Mouse (Mus musculus) intestine, embryonic 14.5 days (tissue): ENCODE measurements around the gene Stpg1. TPM values are rescaled to one million over a fixed set of nuclear protein-coding genes. Genes with fewer than 3 reads are reported as not detected.

Experiments used
- ATAC-seq: fragments of 200-750 bp; cut with Nextera tagmentation; replicated peaks from 2 replicates; pipeline ENCODE4 v1.8.0; 2017; ENCODE audit warnings: low read depth, moderate number of reproducible peaks, moderate TSS enrichment, moderate library complexity; ENCODE audit not compliant: low FRiP score, low TSS enrichment
- DNase-seq: peaks from one replicate; pipeline ENCODE4 v3.0.0-alpha.2; 2018; ENCODE audit warnings: low spot score
- H3K27ac ChIP-seq: fragments of 300-500 bp; sonication (generic); 2 replicates; pipeline ENCODE4 v1.5.1; 2014; ENCODE audit warnings: low read depth, mild to moderate bottlenecking, control low read depth
- H3K27me3 ChIP-seq: fragments of 300-500 bp; sonication (generic); replicated peaks from 2 replicates; pipeline ENCODE4 v1.6.1; 2014; ENCODE audit warnings: low read length, control low read depth; ENCODE audit not compliant: control insufficient read depth, insufficient read depth
- H3K36me3 ChIP-seq: fragments of 300-500 bp; sonication (generic); 2 replicates; pipeline ENCODE4 v1.6.1; 2014; ENCODE audit warnings: low read length, control low read depth; ENCODE audit not compliant: control insufficient read depth, insufficient read depth
- H3K4me1 ChIP-seq: fragments of 300-500 bp; sonication (generic); replicated peaks from 2 replicates; pipeline ENCODE4 v1.6.1; 2014; ENCODE audit warnings: low read length, control low read depth, mixed read lengths; ENCODE audit not compliant: control insufficient read depth, insufficient read depth
- H3K4me2 ChIP-seq: fragments of 300-500 bp; sonication (generic); 2 replicates; pipeline ENCODE4 v1.6.1; 2014; ENCODE audit warnings: low read length
- H3K4me3 ChIP-seq: fragments of 300-500 bp; sonication (generic); 2 replicates; pipeline ENCODE4 v1.5.1; 2014; ENCODE audit warnings: low read depth, low read length, control low read depth, mixed read lengths
- H3K9ac ChIP-seq: fragments of 300-500 bp; sonication (generic); 2 replicates; pipeline ENCODE4 v1.6.1; 2014; ENCODE audit warnings: mild to moderate bottlenecking, low read length
- H3K9me3 ChIP-seq: fragments of 300-500 bp; sonication (generic); 2 replicates; pipeline ENCODE4 v1.6.1; 2016; ENCODE audit warnings: low read length, control low read depth; ENCODE audit not compliant: control insufficient read depth
- WGBS: fragments of 180-500 bp; shearing (Covaris S2); extraction: QIAGEN DNeasy Blood & Tissue Kit; methylation state at CpG from one replicate; pipeline ENCODE4 v1.1.7; 2014; 5-methylcytosine and 5-hydroxymethylcytosine counted together
- polyA plus RNA-seq: library from polyadenylated mRNA; unstranded; fragments of >200 nt; fragmentation: Nextera tagmentation; extraction: Ambion mirVana; gene quantifications from 2 replicates; pipeline ENCODE4 v1.2.1, GENCODE M21; 2014

The Stpg1 gene
- polyA plus RNA-seq, 1 experiment from 2014 or later: 0.42 TPM

DNA sequence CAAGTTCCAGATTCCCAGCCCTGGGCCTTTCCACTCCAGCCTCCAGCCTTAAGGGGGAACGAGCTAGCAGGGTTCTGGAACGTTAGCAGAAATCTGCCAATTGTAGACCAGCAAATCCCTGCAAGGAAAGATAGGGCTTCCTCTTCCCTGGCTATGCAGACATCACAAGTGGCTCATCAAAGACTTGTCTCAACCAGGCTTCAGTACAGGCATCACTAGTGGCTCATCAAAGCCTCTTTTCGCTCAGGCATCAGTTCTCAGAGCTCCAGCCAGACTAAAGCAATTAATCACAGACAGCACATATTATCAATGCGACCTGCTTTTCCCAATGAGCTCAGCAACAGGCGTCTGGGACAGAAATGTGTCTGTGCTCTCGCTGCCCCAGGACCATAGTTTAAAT, 38.4 kb downstream of the Stpg1 start:
- Histone ChIP-seq H3K9ac (no peak overlapping the region), H3K4me2 (no peak overlapping the region), H3K36me3 (no peaks in the 10 kb centered on the region), H3K9me3 (peaks cover 7% of the 10 kb centered on the region; the same call in 1 of the 2 replicates), H3K4me3 (no peak overlapping the region), H3K27me3 (no peaks in the 10 kb centered on the region), H3K27ac (no peak overlapping the region), H3K4me1 (no peaks in the 10 kb centered on the region)
- 69% methylated on average over 6 of the region's 6 CpGs for WGBS
- DNase-seq: no peak
- no peak for ATAC-seq

DNA sequence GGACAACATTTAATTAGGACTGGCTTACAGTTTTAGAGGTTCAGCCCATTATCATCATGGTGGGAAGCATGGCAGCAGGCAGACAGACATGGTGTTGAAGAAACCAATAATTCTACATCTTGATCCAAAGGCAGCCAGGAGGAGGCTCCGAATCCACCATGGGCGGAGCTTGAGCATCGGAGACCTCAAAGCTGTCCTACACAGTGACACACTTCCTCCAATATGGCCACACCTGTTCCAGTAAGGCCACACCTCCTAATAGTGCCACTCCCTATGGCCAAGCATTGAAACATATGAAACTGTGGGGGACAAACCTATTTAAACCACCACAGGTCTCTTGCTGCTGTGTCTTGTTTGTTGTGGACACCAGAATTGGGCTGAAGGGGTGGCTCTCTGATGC, 40.4 kb downstream of the Stpg1 start:
- Histone ChIP-seq H3K9me3 (peaks cover 7% of the 10 kb centered on the region; the same call in 1 of the 2 replicates), H3K4me2 (no peak overlapping the region), H3K27ac (no peak overlapping the region), H3K4me1 (no peaks in the 10 kb centered on the region), H3K36me3 (no peaks in the 10 kb centered on the region), H3K4me3 (no peak overlapping the region), H3K27me3 (no peaks in the 10 kb centered on the region), H3K9ac (no peak overlapping the region)
- no peak for ATAC-seq
- WGBS: 98% methylated on average over 3 of the region's 3 CpGs
- DNase-seq: no peak

DNA sequence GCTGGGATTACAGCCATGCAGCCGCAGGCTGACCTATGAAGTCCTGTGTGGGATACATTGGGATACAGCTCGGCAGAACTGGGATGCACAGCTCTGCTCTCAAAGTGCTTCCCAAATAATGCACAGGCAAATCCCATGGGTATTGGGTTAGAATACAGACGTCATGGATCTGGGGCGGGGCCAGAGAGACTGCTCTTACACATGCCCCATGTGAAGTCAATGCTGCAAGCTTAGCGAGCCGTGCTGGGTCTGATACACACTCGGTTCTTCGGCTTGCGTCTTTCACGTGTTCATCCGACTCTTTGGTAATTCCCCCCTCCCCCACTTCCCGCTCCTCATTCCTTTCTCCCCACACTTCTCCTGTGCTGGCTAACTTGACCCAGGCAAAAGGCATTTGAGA, 44.5 kb downstream of the Stpg1 start:
- no peak for DNase-seq
- 80% methylated on average over 12 of the region's 12 CpGs for WGBS
- no peaks in the 10 kb centered on the region for H3K27me3 ChIP-seq
- no peak overlapping the region for H3K27ac ChIP-seq
- H3K36me3 ChIP-seq: no peaks in the 10 kb centered on the region
- no peak overlapping the region for H3K9ac ChIP-seq
- H3K9me3 ChIP-seq: no peaks in the 10 kb centered on the region
- ATAC-seq: no peak
- no peak overlapping the region for H3K4me3 ChIP-seq
- no peak overlapping the region for H3K4me2 ChIP-seq
- no peaks in the 10 kb centered on the region for H3K4me1 ChIP-seq

DNA sequence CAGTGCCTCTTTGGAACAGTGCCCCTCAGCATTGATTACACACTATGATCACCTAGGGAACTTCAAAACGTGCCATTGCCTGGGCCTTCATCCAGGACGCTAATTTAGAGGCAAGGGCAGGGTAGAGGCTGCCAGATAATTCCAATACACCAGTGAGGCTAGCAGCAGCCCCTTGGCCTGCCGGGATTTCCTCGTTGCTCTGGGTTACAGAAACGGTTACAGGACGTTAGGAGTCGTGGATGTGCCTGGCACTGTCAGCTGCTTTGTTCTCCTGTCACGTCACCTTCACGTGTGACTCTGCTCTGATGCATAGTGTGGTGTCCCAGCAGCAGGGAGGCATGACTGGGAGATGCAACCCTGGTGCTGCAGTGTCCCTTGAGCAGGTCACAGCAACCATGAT, 45.5 kb downstream of the Stpg1 start:
- H3K9me3 ChIP-seq: no peaks in the 10 kb centered on the region
- no peaks in the 10 kb centered on the region for H3K36me3 ChIP-seq
- ATAC-seq: no peak
- H3K27me3 ChIP-seq: no peaks in the 10 kb centered on the region
- 73% methylated on average over 9 of the region's 9 CpGs for WGBS
- no peak for DNase-seq
- no peak overlapping the region for H3K9ac ChIP-seq
- no peak overlapping the region for H3K27ac ChIP-seq
- no peak overlapping the region for H3K4me3 ChIP-seq
- peaks cover 2% of the 10 kb centered on the region; the same call in 1 of the 2 replicates for H3K4me1 ChIP-seq
- H3K4me2 ChIP-seq: no peak overlapping the region

DNA sequence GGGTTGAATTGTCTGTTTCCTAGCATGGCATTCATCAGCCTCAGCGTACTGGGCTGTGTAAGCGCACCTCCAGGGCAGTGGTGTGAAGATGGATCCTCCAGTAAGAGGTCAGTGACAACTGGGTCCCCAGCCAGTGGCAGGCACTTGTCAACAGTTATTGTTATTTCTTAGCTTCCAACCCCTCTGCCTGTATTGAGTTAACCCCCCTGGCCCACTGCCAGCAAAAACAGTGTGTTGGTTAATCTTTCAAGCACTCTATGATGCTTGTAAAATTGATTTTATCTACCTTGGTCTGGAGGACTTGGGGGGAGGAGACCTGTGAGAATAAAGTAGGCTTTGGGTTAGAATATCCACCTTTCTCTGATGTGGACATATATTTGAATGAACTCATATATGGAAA, 49.7 kb downstream of the Stpg1 start:
- no peak overlapping the region for H3K4me2 ChIP-seq
- peaks cover 36% of the 10 kb centered on the region for H3K4me1 ChIP-seq
- 66% methylated on average over 2 of the region's 2 CpGs for whole genome bisulfite sequencing
- no peaks in the 10 kb centered on the region for H3K27me3 ChIP-seq
- no peaks in the 10 kb centered on the region for H3K9me3 ChIP-seq
- H3K4me3 ChIP-seq: no peak overlapping the region
- no peak overlapping the region for H3K9ac ChIP-seq
- ATAC-seq (no peak), DNase-seq (no peak)
- H3K27ac ChIP-seq: no peak overlapping the region
- no peaks in the 10 kb centered on the region for H3K36me3 ChIP-seq

DNA sequence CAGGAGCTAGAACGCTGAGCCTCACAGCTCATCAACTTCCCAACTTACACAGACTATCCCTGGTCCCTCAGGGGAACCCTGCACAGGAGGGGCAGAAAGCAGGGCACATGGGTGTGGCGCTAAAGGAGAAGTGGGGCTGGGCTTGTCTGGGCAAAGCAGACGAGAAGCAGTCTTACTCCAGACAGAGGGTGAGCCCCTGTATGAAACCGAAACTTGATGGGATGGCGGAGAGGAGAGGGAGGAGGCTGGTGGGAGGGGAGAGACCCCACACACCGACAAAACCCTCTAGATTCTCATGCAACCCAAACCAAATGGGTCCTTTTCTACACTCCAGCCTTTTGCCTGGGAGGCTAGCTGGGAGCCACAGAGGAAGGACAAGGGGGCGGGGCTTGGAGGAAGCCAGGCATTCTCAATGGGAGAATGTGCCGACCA, 50.5 kb downstream of the Stpg1 start:
- DNase-seq: no peak
- WGBS: 19% methylated on average over 8 of the region's 8 CpGs
- H3K9me3 ChIP-seq: no peaks in the 10 kb centered on the region
- H3K4me2 ChIP-seq: peak overlapping the region; percentile 47
- ATAC-seq: no peak
- no peak overlapping the region for H3K9ac ChIP-seq
- H3K27ac ChIP-seq: no peak overlapping the region
- peak overlapping the region; percentile 6; the same call in 1 of the 2 replicates for H3K4me3 ChIP-seq
- H3K36me3 ChIP-seq: no peaks in the 10 kb centered on the region
- H3K27me3 ChIP-seq: no peaks in the 10 kb centered on the region
- H3K4me1 ChIP-seq: peaks cover 43% of the 10 kb centered on the region

DNA sequence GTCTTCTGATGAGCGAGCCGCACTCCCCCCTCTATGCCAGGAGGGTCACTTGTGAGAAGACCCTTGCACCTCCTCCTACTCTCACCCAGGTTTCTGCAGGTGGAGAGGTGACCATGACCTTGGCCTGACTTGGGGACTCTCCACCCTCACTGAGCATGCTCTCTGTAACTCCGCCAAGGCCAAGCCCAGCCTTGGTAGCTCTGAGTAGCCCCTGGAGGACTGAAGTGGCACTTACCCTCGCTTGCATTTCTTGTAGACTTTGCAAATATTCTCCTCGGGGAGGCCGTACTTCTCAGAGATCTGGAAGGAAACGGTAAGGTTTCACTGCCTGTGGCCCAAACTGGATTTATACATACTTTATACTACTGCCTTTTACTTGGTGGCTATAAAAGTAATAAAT, 51.4 kb downstream of the Stpg1 start:
- Histone ChIP-seq H3K9me3 (no peaks in the 10 kb centered on the region), H3K4me1 (peaks cover 43% of the 10 kb centered on the region), H3K27ac (no peak overlapping the region), H3K36me3 (no peaks in the 10 kb centered on the region), H3K4me2 (no peak overlapping the region), H3K9ac (no peak overlapping the region), H3K27me3 (no peaks in the 10 kb centered on the region), H3K4me3 (no peak overlapping the region)
- ATAC-seq (no peak), DNase-seq (no peak)
- 81% methylated on average over 7 of the region's 7 CpGs for WGBS

DNA sequence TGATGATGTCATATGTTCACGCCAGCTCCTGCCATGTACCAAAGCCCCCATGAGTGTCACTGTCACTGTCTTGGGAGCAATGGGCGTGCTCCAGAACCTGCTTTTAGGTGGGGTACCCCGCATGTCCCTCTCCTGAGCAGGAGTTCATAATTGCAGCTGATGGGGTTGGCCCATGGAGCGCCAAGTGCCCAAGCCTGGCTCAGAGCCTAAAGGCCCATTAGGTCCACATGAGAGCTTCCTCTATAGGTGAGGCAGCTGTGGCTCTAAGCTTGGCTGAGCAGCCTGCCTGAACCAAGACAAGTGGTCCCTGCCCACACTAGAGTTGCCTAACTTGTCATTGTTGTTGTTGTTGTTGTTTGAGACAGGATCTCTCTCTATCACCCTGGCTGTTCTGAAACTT, 52.2 kb downstream of the Stpg1 start:
- Histone ChIP-seq H3K36me3 (no peaks in the 10 kb centered on the region), H3K27me3 (no peaks in the 10 kb centered on the region), H3K4me2 (no peak overlapping the region), H3K4me3 (no peak overlapping the region), H3K27ac (no peak overlapping the region), H3K9me3 (no peaks in the 10 kb centered on the region), H3K9ac (no peak overlapping the region), H3K4me1 (peaks cover 45% of the 10 kb centered on the region)
- DNase-seq (no peak), ATAC-seq (no peak)
- 90% methylated on average over 4 of the region's 4 CpGs for WGBS

DNA sequence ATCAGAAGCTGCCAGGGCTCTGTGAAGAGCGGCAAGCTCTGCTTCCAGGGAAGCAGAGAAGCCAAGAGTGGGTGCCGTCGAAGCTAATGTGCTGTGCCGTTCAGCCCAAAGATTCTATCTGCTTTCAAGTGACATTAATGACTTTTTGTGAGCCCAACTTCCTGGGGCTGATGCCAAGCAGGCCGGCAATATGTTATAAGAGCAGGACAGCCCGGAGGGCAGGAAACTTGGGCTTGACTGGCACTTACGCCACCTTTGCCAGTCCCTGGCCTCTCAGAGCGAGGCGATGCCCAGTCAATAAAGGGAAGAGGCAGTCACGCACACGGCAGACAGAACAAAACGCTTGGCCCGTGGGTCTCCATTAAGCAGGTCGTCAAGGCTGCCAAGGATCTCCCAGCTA, 53.0 kb downstream of the Stpg1 start:
- peak overlapping the region; percentile 44; the same call in 1 of the 2 replicates for H3K27ac ChIP-seq
- no peaks in the 10 kb centered on the region for H3K27me3 ChIP-seq
- DNase-seq (no peak), ATAC-seq (no peak)
- no peak overlapping the region for H3K9ac ChIP-seq
- H3K4me2 ChIP-seq: no peak overlapping the region
- H3K9me3 ChIP-seq: no peaks in the 10 kb centered on the region
- H3K36me3 ChIP-seq: no peaks in the 10 kb centered on the region
- H3K4me3 ChIP-seq: no peak overlapping the region
- peaks cover 50% of the 10 kb centered on the region for H3K4me1 ChIP-seq
- WGBS: 48% methylated on average over 14 of the region's 14 CpGs
